Mouse (Mus musculus) heart, embryonic 14.5 days (tissue): Measurements from ENCODE around the gene Gfpt1. TPM values are rescaled to one million over a fixed set of nuclear protein-coding genes. Genes with fewer than 3 reads are reported as not detected.

Source experiments
- ATAC-seq: fragments of 200-750 bp; cut with Nextera tagmentation; 2 replicates; pipeline ENCODE4 v1.8.0; 2017; ENCODE audit warnings: low read depth, moderate TSS enrichment; ENCODE audit not compliant: insufficient number of reproducible peaks, insufficient read depth, low FRiP score
- H3K27ac ChIP-seq, 2 experiments: fragments of 200-500 bp in 1 of 2; fragments of 300-500 bp in 1 of 2; sonication (generic) in 1 of 2; replicated peaks in 1 of 2; 2 replicates each; pipeline ENCODE4 v1.5.1; 2012 to 2014; ENCODE audit warnings: low read depth in 2 of 2, low read length in 2 of 2, control low read depth in 1 of 2, mild to moderate bottlenecking in 1 of 2, mixed read lengths in 1 of 2; ENCODE audit not compliant: control insufficient read depth in 1 of 2, insufficient read depth in 1 of 2
- H3K27me3 ChIP-seq: fragments of 300-500 bp; sonication (generic); 2 replicates; pipeline ENCODE4 v1.6.1; 2014; ENCODE audit warnings: mild to moderate bottlenecking, low read length, control low read depth; ENCODE audit not compliant: control insufficient read depth, insufficient read depth
- H3K36me3 ChIP-seq: fragments of 300-500 bp; sonication (generic); 2 replicates; pipeline ENCODE4 v1.6.1; 2014; ENCODE audit warnings: mild to moderate bottlenecking, control low read depth, low read length, mixed read lengths; ENCODE audit not compliant: control insufficient read depth, insufficient read depth
- H3K4me1 ChIP-seq, 2 experiments: fragments of 200-500 bp in 1 of 2; fragments of 300-500 bp in 1 of 2; sonication (generic) in 1 of 2; 2 replicates each; pipeline ENCODE4 v1.6.1; 2012 to 2014; ENCODE audit warnings: low read length in 2 of 2, control low read depth in 1 of 2, mixed read lengths in 1 of 2; ENCODE audit not compliant: control insufficient read depth in 2 of 2, insufficient read depth in 2 of 2
- H3K4me2 ChIP-seq: fragments of 300-500 bp; sonication (generic); 2 replicates; pipeline ENCODE4 v1.6.1; 2014; ENCODE audit warnings: mild to moderate bottlenecking, low read length
- H3K4me3 ChIP-seq, 2 experiments: fragments of 200-500 bp in 1 of 2; fragments of 300-500 bp in 1 of 2; sonication (generic) in 1 of 2; 2 replicates each; pipeline ENCODE4 v1.5.1; 2012 to 2014; ENCODE audit warnings: low read length in 2 of 2, mild to moderate bottlenecking in 2 of 2, control low read depth in 1 of 2, low read depth in 1 of 2, moderate library complexity in 1 of 2; ENCODE audit not compliant: control insufficient read depth in 1 of 2, insufficient read depth in 1 of 2
- H3K9ac ChIP-seq: fragments of 300-500 bp; sonication (generic); 2 replicates; pipeline ENCODE4 v1.6.1; 2014; ENCODE audit warnings: mild to moderate bottlenecking, low read length
- H3K9me3 ChIP-seq: fragments of 300-500 bp; sonication (generic); 2 replicates; pipeline ENCODE4 v1.6.1; 2016; ENCODE audit warnings: low read length, control low read depth; ENCODE audit not compliant: control insufficient read depth
- WGBS: fragments of 180-500 bp; shearing (Covaris S2); extraction: QIAGEN DNeasy Blood & Tissue Kit; methylation state at CpG from one replicate; pipeline ENCODE4 v1.1.7; 2014; 5-methylcytosine and 5-hydroxymethylcytosine counted together
- polyA plus RNA-seq: library from polyadenylated mRNA; unstranded; fragments of >200 nt; fragmentation: Nextera tagmentation; extraction: Ambion mirVana; gene quantifications from 2 replicates; pipeline ENCODE4 v1.2.1, GENCODE M21; 2014

The Gfpt1 gene
- polyA plus RNA-seq, 1 experiment from 2014 or later, result 12.3 TPM

DNA sequence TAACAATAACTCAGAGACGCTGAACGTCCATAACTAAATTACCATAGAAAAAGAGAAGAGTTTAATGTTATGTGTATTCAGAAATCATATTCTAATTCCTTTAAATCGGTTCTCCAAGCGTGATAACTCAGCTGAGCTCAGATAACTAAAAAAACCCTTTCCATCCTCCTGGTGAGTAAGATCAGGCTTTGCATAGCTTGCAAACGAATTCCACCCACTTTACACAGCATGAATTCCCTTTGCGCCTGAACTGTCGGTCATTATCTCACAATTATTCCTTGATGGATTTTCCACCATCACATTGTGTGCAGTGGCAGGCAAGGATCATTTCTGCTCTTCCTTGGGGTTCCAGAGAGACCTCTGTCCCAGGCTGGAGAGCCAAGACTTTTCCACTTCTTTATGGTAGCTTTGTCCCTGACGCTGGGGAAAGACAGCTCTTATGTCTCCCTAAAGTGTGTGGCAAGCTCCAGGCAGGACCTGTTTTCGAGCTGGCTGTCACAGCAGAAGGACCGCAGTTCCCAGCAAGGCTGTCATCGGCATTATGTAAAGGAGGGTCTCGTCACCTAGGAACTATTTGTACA is 91.4 kb downstream of the Gfpt1 start:
- Histone ChIP-seq H3K4me3 (no peak overlapping the region), H3K9ac (no peak overlapping the region), H3K9me3 (peaks cover 4% of the 10 kb centered on the region; the same call in 1 of the 2 replicates), H3K4me1 (no peaks in the 10 kb centered on the region), H3K4me2 (no peak overlapping the region), H3K36me3 (peaks cover 6% of the 10 kb centered on the region; the same call in 1 of the 2 replicates), H3K27me3 (no peaks in the 10 kb centered on the region), H3K27ac (no peak overlapping the region)
- 62% methylated on average over 12 of the region's 12 CpGs for WGBS
- ATAC-seq, result no peak

DNA sequence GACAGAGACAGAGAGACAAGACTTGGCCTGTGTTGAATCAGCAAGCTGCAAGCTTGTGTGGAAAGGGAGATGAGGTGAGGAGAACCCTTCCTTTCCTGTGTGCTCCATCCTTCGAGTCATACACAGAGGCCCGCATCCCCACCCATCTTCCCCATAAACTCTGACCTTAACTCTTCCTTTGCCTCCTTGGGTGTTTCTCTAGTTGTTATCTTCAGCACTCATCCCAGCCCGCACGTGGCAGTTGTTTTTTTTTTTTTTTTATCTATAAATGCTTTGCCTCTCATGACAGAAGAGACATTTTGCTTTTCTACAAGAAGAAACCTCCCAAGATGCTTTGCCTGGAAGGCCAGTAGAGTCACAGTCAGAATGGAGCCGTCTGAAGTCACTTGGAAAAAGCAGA is 95.8 kb downstream of the Gfpt1 start:
- WGBS, result 67% methylated on average over 5 of the region's 5 CpGs
- no peak overlapping the region for H3K27ac ChIP-seq
- no peak overlapping the region for H3K9ac ChIP-seq

DNA sequence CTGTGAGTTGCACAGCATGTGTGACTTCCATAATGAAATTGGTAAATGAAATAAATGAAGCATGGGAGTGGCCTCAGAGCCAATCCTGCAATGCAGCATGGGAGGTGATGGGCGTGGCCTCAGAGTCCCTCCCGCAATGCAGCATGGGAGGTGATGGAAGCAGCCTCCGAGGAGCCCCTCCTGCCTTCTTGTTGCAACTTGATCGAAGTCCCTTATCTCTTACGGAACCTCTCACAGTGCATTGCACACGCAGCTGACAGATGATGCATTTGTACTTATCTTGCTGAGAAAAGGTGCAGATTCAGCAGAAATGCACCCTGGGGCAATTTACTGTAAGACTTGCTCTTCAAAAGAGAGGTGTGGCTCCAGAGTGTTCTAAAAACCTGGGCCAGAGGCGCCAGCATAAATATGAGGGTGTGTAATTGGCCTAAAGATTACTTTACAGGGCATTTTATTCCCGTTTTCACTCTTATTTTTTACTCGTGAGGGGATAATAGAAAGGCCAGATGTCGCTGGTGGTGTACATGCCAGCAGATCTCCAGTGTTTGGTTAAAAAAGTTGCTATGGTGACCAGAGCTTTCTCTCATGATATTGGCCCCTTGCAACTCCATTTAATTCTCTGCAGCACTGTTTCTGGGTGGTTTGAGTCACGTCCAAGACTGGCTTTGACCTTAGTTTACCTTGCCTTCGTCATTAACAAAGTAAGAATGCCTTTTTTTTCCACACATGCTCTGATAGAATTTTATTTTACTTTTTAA is 97.3 kb downstream of the Gfpt1 start:
- no peak for ATAC-seq
- 71% methylated on average over 12 of the region's 12 CpGs for WGBS
- H3K27me3 ChIP-seq, result no peaks in the 10 kb centered on the region

More for the DNA sequence above, 95.8 kb downstream of the Gfpt1 start:
- ATAC-seq, result no peak
- H3K4me3 ChIP-seq, result no peak overlapping the region
- peaks cover 0 to 2% of the 10 kb centered on the region in 2 experiments; a peak in 1 of 4 replicates for H3K4me1 ChIP-seq
- H3K4me2 ChIP-seq, result no peak overlapping the region
- peaks cover 6% of the 10 kb centered on the region; the same call in 1 of the 2 replicates for H3K36me3 ChIP-seq
- no peaks in the 10 kb centered on the region for H3K27me3 ChIP-seq
- H3K9me3 ChIP-seq, result no peaks in the 10 kb centered on the region

More for the DNA sequence above, 97.3 kb downstream of the Gfpt1 start:
- no peak overlapping the region for H3K4me3 ChIP-seq
- H3K4me1 ChIP-seq, result peaks cover 2 to 4% of the 10 kb centered on the region in 2 experiments; a peak in 1 of 4 replicates
- no peak overlapping the region for H3K27ac ChIP-seq
- H3K9ac ChIP-seq, result no peak overlapping the region
- peaks cover 6% of the 10 kb centered on the region; the same call in 1 of the 2 replicates for H3K36me3 ChIP-seq
- no peaks in the 10 kb centered on the region for H3K9me3 ChIP-seq
- H3K4me2 ChIP-seq, result no peak overlapping the region

Other genes starting within 250 kb of the Gfpt1 start
- gene Anxa4, start 249.3 kb upstream of the Gfpt1 start, polyA plus RNA-seq, result 24.6 and 30.3 TPM in 2 replicates
- 19.5 and 23.3 TPM in 2 replicates for gene Aak1, start 193.3 kb upstream of the Gfpt1 start, polyA plus RNA-seq
- gene Nfu1, start 33.6 kb upstream of the Gfpt1 start, polyA plus RNA-seq, result 104 and 108 TPM in 2 replicates
- 0.13 TPM in 1 of 2 replicates, not detected in the other for gene D6Ertd527e, start 61.9 kb downstream of the Gfpt1 start, polyA plus RNA-seq